Mouse (Mus musculus): ENCODE measurements at regions not wholly inside any gene's neighbourhood (a gene's known extent, or its start where the extent isn't known, plus 50 kb on each side); places are given as distances from the start of the nearest gene placed in this dataset.

DNA sequence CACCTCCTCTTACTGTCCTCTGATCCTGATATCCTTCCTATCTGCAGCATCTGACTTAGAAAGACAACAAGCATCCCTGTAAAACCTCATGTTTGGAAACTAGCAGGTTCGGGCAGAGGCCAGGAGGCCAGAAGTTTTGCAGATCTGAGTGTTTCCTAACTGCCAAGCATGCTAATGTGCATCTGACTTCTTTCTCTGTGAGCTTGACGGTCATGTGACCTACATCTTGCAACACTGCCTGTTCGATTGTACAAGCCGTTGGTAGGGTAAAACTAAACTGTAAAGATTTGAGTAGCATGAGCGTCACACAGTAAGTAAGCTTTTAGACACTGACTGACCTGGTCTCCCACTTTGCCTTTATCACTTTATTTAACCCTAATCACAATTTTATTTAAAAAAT lies 52.2 kb upstream of the Fam241a start:
- 0 out of 2 replicates have a peak, but pooled peaks cover 5% of the 10 kb centered on the region for H3K27me3 ChIP-seq (replicated peaks)
- H3K4me2 ChIP-seq, result no peak overlapping the region
- H3K27ac ChIP-seq, result no peak overlapping the region
- no peaks in the 10 kb centered on the region for H3K4me1 ChIP-seq
- H3K4me3 ChIP-seq, result no peak overlapping the region
- 81% methylated on average over 5 of the region's 5 CpGs for WGBS
- H3K36me3 ChIP-seq (replicated peaks), result no peaks in the 10 kb centered on the region
- H3K9me3 ChIP-seq, result no peaks in the 10 kb centered on the region
- no peak for ATAC-seq (replicated peaks)
- no peak overlapping the region for H3K9ac ChIP-seq
